Mouse (Mus musculus): ENCODE measurements around the gene Draxin. TPM values are rescaled to one million over a fixed set of nuclear protein-coding genes. Genes with fewer than 3 reads are reported as not detected.
A peak's percentile ranks its signal among the peaks of the same experiment; 100 is the strongest.

Draxin gene
- polyA plus RNA-seq, 1 experiment from 2014 or later, result 13.2 TPM

- Histone ChIP-seq H3K4me1 (ENCODE audit: control insufficient read depth, insufficient read depth, low read length) (peaks cover 11% of the 10 kb centered on the region), H3K9ac (replicated peaks; ENCODE audit: low read depth, low read length) (no peak overlapping the region), H3K36me3 (ENCODE audit: control insufficient read depth, insufficient read depth, low read length) (no peaks in the 10 kb centered on the region), H3K27ac (ENCODE audit: low read depth, low read length) (peak overlapping the region; percentile 52; the same call in 1 of the 2 replicates), H3K27me3 (ENCODE audit: control insufficient read depth, insufficient read depth, low read length) (peaks cover 17% of the 10 kb centered on the region), H3K9me3 (ENCODE audit: control insufficient read depth, low read length) (no peaks in the 10 kb centered on the region), H3K4me3 (ENCODE audit: low read depth, low read length) (no peak overlapping the region), H3K4me2 (ENCODE audit: low read depth, low read length) (no peak overlapping the region)
- no peak for ATAC-seq (ENCODE audit: low read depth)
- 11% methylated on average over 4 of the region's 4 CpGs for WGBS
Measured at GRCm38 (mm10) chr4:148166986-148167385, 36.5 kb upstream of the Draxin start.

- H3K4me2 ChIP-seq (ENCODE audit: low read depth, low read length), result no peak overlapping the region
- peaks cover 11% of the 10 kb centered on the region for H3K4me1 ChIP-seq (ENCODE audit: control insufficient read depth, insufficient read depth, low read length)
- peak; percentile 70 for ATAC-seq (ENCODE audit: low read depth)
- no peaks in the 10 kb centered on the region for H3K9me3 ChIP-seq (ENCODE audit: control insufficient read depth, low read length)
- H3K36me3 ChIP-seq (ENCODE audit: control insufficient read depth, insufficient read depth, low read length), result no peaks in the 10 kb centered on the region
- H3K4me3 ChIP-seq (ENCODE audit: low read depth, low read length), result no peak overlapping the region
- WGBS, result under 1% methylated on average over 10 of the region's 10 CpGs
- no peak overlapping the region for H3K9ac ChIP-seq (replicated peaks; ENCODE audit: low read depth, low read length)
- peak overlapping the region; percentile 52; the same call in 1 of the 2 replicates for H3K27ac ChIP-seq (ENCODE audit: low read depth, low read length)
- peaks cover 17% of the 10 kb centered on the region for H3K27me3 ChIP-seq (ENCODE audit: control insufficient read depth, insufficient read depth, low read length)
Measured at GRCm38 (mm10) chr4:148166431-148166830, 35.9 kb upstream of the Draxin start.

- no peak overlapping the region for H3K4me2 ChIP-seq (ENCODE audit: low read depth, low read length)
- WGBS, result 3% methylated on average over 17 of the region's 17 CpGs
Measured at GRCm38 (mm10) chr4:148165551-148165950, 35.1 kb upstream of the Draxin start.

GRCm38 (mm10) chr4:148164461-148164860 is 34.0 kb upstream of the Draxin start:
- no peaks in the 10 kb centered on the region for H3K36me3 ChIP-seq (ENCODE audit: control insufficient read depth, insufficient read depth, low read length)
- no peak overlapping the region for H3K9ac ChIP-seq (replicated peaks; ENCODE audit: low read depth, low read length)
- ATAC-seq (ENCODE audit: low read depth), result no peak
- H3K27ac ChIP-seq (ENCODE audit: low read depth, low read length), result no peak overlapping the region
- peaks cover 17% of the 10 kb centered on the region for H3K27me3 ChIP-seq (ENCODE audit: control insufficient read depth, insufficient read depth, low read length)
- H3K4me2 ChIP-seq (ENCODE audit: low read depth, low read length), result peak overlapping the region; percentile 45; the same call in 1 of the 2 replicates
- no peak overlapping the region for H3K4me3 ChIP-seq (ENCODE audit: low read depth, low read length)
- WGBS, result 1% methylated on average over 16 of the region's 16 CpGs
- H3K4me1 ChIP-seq (ENCODE audit: control insufficient read depth, insufficient read depth, low read length), result peaks cover 11% of the 10 kb centered on the region
- H3K9me3 ChIP-seq (ENCODE audit: control insufficient read depth, low read length), result no peaks in the 10 kb centered on the region

More at GRCm38 (mm10) chr4:148165551-148165950, 35.1 kb upstream of the Draxin start:
- Histone ChIP-seq H3K27me3 (ENCODE audit: control insufficient read depth, insufficient read depth, low read length) (peaks cover 17% of the 10 kb centered on the region), H3K4me1 (ENCODE audit: control insufficient read depth, insufficient read depth, low read length) (peaks cover 11% of the 10 kb centered on the region), H3K9me3 (ENCODE audit: control insufficient read depth, low read length) (no peaks in the 10 kb centered on the region), H3K4me3 (ENCODE audit: low read depth, low read length) (no peak overlapping the region), H3K36me3 (ENCODE audit: control insufficient read depth, insufficient read depth, low read length) (no peaks in the 10 kb centered on the region), H3K27ac (ENCODE audit: low read depth, low read length) (no peak overlapping the region), H3K9ac (replicated peaks; ENCODE audit: low read depth, low read length) (no peak overlapping the region)
- no peak for ATAC-seq (ENCODE audit: low read depth)

- Histone ChIP-seq H3K9me3 (ENCODE audit: control insufficient read depth, low read length) (no peaks in the 10 kb centered on the region), H3K4me3 (ENCODE audit: low read depth, low read length) (peak overlapping the region; percentile 16; the same call in 1 of the 2 replicates), H3K4me1 (ENCODE audit: control insufficient read depth, insufficient read depth, low read length) (peaks cover 11% of the 10 kb centered on the region), H3K36me3 (ENCODE audit: control insufficient read depth, insufficient read depth, low read length) (no peaks in the 10 kb centered on the region), H3K27me3 (ENCODE audit: control insufficient read depth, insufficient read depth, low read length) (peaks cover 17% of the 10 kb centered on the region), H3K4me2 (ENCODE audit: low read depth, low read length) (peak overlapping the region; percentile 45), H3K27ac (ENCODE audit: low read depth, low read length) (no peak overlapping the region), H3K9ac (replicated peaks; ENCODE audit: low read depth, low read length) (no peak overlapping the region)
- 0% methylated on average over 23 of the region's 29 CpGs for WGBS
- ATAC-seq (ENCODE audit: low read depth), result no peak
Measured at GRCm38 (mm10) chr4:148164002-148164439, 33.5 kb upstream of the Draxin start.

GRCm38 (mm10) chr4:148160436-148161390 is 30.2 kb upstream of the Draxin start, which contains the start of the genes Fbxo44 and Fbxo2:
Gene Fbxo44, minus strand, starts transcription at chr4:148160482.
Gene Fbxo2, plus strand, starts transcription at chr4:148160621.
- WGBS, result 1% methylated on average over 43 of the region's 43 CpGs
- Histone ChIP-seq H3K4me3 (ENCODE audit: low read depth, low read length) (peak within 1 kb of the TSS; percentile 71), H3K36me3 (ENCODE audit: control insufficient read depth, insufficient read depth, low read length) (peaks cover 8% of the 10 kb centered on the region; the same call in 1 of the 2 replicates), H3K27ac (ENCODE audit: low read depth, low read length) (peak within 1 kb of the TSS; percentile 92), H3K9me3 (ENCODE audit: control insufficient read depth, low read length) (no peaks in the 10 kb centered on the region), H3K4me2 (ENCODE audit: low read depth, low read length) (peak within 1 kb of the TSS; percentile 49), H3K27me3 (ENCODE audit: control insufficient read depth, insufficient read depth, low read length) (peaks cover 17% of the 10 kb centered on the region), H3K4me1 (ENCODE audit: control insufficient read depth, insufficient read depth, low read length) (peaks cover 16% of the 10 kb centered on the region), H3K9ac (replicated peaks; ENCODE audit: low read depth, low read length) (peak within 1 kb of the TSS; percentile 91)
- peak; percentile 73 for ATAC-seq (ENCODE audit: low read depth)

- peak; percentile 86 for ATAC-seq (ENCODE audit: low read depth)
- peak overlapping the region; percentile 49 for H3K4me2 ChIP-seq (ENCODE audit: low read depth, low read length)
- peak overlapping the region; percentile 71 for H3K4me3 ChIP-seq (ENCODE audit: low read depth, low read length)
- H3K36me3 ChIP-seq (ENCODE audit: control insufficient read depth, insufficient read depth, low read length), result peaks cover 12% of the 10 kb centered on the region; the same call in 1 of the 2 replicates
- peak overlapping the region; percentile 91 for H3K9ac ChIP-seq (replicated peaks; ENCODE audit: low read depth, low read length)
- H3K9me3 ChIP-seq (ENCODE audit: control insufficient read depth, low read length), result no peaks in the 10 kb centered on the region
- under 1% methylated on average over 55 of the region's 55 CpGs for WGBS
- H3K27ac ChIP-seq (ENCODE audit: low read depth, low read length), result peak overlapping the region; percentile 92
- H3K4me1 ChIP-seq (ENCODE audit: control insufficient read depth, insufficient read depth, low read length), result peaks cover 16% of the 10 kb centered on the region
- peaks cover 11% of the 10 kb centered on the region for H3K27me3 ChIP-seq (ENCODE audit: control insufficient read depth, insufficient read depth, low read length)
Measured at GRCm38 (mm10) chr4:148159544-148160435, 29.3 kb upstream of the Draxin start.

- Histone ChIP-seq H3K27me3 (ENCODE audit: control insufficient read depth, insufficient read depth, low read length) (peaks cover 5% of the 10 kb centered on the region; the same call in 1 of the 2 replicates), H3K36me3 (ENCODE audit: control insufficient read depth, insufficient read depth, low read length) (peaks cover 21% of the 10 kb centered on the region), H3K4me2 (ENCODE audit: low read depth, low read length) (peak overlapping the region; percentile 49), H3K4me3 (ENCODE audit: low read depth, low read length) (peak overlapping the region; percentile 71), H3K27ac (ENCODE audit: low read depth, low read length) (peak overlapping the region; percentile 92), H3K9me3 (ENCODE audit: control insufficient read depth, low read length) (no peaks in the 10 kb centered on the region), H3K9ac (replicated peaks; ENCODE audit: low read depth, low read length) (peak overlapping the region; percentile 91), H3K4me1 (ENCODE audit: control insufficient read depth, insufficient read depth, low read length) (peaks cover 7% of the 10 kb centered on the region; the same call in 1 of the 2 replicates)
- ATAC-seq (ENCODE audit: low read depth), result peak; percentile 3
- WGBS, result 22% methylated on average over 27 of the region's 27 CpGs
Measured at GRCm38 (mm10) chr4:148158436-148159348, 28.2 kb upstream of the Draxin start.
